Mouse (Mus musculus) neural tube, embryonic 15.5 days (tissue): ENCODE results near the gene Ubox5. TPM values are rescaled to one million over a fixed set of nuclear protein-coding genes. Genes with fewer than 3 reads are reported as not detected.

Experiments used
- ATAC-seq: fragments of 200-750 bp; cut with Nextera tagmentation; 2 replicates; pipeline ENCODE4 v1.8.0; 2017; ENCODE audit warnings: mild to moderate bottlenecking, moderate TSS enrichment, moderate library complexity; ENCODE audit not compliant: low FRiP score
- H3K27ac ChIP-seq: fragments of 300-500 bp; sonication (generic); replicated peaks from 2 replicates; pipeline ENCODE4 v1.5.1; 2015; ENCODE audit warnings: mild to moderate bottlenecking, inconsistent platforms
- H3K27me3 ChIP-seq: fragments of 300-500 bp; sonication (generic); replicated peaks from 2 replicates; pipeline ENCODE4 v1.6.1; 2015; ENCODE audit warnings: inconsistent platforms
- H3K36me3 ChIP-seq: fragments of 300-500 bp; sonication (generic); 2 replicates; pipeline ENCODE4 v1.6.1; 2015; ENCODE audit warnings: inconsistent platforms
- H3K4me1 ChIP-seq: fragments of 300-500 bp; sonication (generic); 2 replicates; pipeline ENCODE4 v1.6.1; 2015; ENCODE audit warnings: inconsistent platforms
- H3K4me2 ChIP-seq: fragments of 300-500 bp; sonication (generic); 2 replicates; pipeline ENCODE4 v1.6.1; 2015; ENCODE audit warnings: inconsistent platforms, mild to moderate bottlenecking, moderate library complexity
- H3K4me3 ChIP-seq: fragments of 300-500 bp; sonication (generic); replicated peaks from 2 replicates; pipeline ENCODE4 v1.5.1; 2015; ENCODE audit warnings: mild to moderate bottlenecking, inconsistent platforms
- H3K9ac ChIP-seq: fragments of 300-500 bp; sonication (generic); replicated peaks from 2 replicates; pipeline ENCODE4 v1.6.1; 2015; ENCODE audit warnings: mild to moderate bottlenecking, inconsistent platforms
- H3K9me3 ChIP-seq: fragments of 300-500 bp; sonication (generic); replicated peaks from 2 replicates; pipeline ENCODE4 v1.6.1; 2016; ENCODE audit warnings: inconsistent platforms
- WGBS: fragments of 180-500 bp; shearing (Covaris S2); methylation state at CpG from one replicate; pipeline ENCODE4 v1.1.7; 2015; ENCODE audit warnings: mixed read lengths; 5-methylcytosine and 5-hydroxymethylcytosine counted together
- polyA plus RNA-seq: library from polyadenylated mRNA; unstranded; fragments of >200 nt; fragmentation: Nextera tagmentation; extraction: Ambion mirVana; gene quantifications from 2 replicates; pipeline ENCODE4 v1.2.1, GENCODE M21; 2015

The Ubox5 gene
- polyA plus RNA-seq, 1 experiment from 2014 or later: 11.3 TPM

DNA sequence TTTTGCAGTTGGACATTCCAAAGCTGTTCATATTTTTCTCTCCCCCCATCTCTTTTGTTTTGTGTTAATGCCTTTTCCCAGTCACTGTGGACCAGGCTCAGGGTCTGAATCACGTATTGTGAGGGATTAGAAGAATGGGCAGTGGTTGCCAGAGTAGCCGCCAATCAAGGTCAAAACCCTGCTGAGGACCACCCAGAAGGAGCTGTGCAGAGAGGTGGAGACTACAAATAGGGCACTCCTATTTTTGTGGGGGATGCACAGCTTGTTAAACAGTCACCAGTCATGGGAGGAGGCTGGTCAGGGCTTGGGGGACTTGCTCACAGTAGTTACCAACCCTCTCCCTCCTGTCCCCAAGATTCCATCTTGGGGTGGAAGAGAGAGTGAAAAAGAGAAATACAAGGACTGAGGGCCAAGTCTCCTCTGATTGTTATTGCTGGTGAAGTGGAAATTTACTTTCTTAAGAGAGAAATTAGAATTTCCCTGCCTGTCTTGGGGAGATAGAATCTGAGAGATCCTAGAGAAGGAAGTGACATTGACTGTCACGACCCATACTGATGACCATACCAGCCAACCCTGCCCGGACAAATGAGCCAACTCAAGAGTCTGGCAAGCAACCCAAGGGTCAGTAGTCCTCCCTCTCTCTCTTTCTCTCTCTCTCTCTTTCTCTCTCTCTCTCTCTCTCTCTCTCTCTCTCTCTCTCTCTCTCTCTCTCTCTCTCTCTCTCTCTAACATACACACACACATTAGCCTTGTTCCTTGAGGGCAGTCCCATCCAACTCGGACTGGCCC lies 3.2 kb upstream of the Ubox5 start:
- no peak for ATAC-seq
- Histone ChIP-seq H3K4me2 (no peak overlapping the region), H3K27ac (no peak overlapping the region), H3K9ac (no peak overlapping the region), H3K4me1 (peaks cover 37% of the 10 kb centered on the region), H3K36me3 (peaks cover 20% of the 10 kb centered on the region), H3K27me3 (peaks cover 46% of the 10 kb centered on the region), H3K9me3 (no peaks in the 10 kb centered on the region), H3K4me3 (no peak overlapping the region)
- WGBS: 51% methylated on average over 5 of the region's 5 CpGs

DNA sequence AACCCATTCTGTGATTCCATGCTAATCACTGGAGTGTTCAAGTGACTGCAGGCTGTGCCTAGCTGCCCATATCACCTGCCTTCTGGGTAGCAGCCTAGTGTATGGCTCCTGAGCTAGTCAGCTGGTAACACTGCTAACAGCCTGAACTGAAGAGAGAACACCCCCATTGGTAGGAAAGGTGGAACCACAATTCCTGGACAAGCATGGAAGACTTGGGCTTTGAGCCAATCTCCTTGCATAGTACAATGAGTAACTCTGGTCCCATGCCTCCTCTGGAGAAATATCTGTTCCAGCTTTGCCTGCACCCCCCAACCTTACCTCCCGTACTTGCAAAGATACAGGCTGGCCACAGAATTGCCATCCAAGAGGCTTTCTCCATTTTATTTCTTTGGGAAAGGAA lies 2.6 kb upstream of the Ubox5 start:
- 68% methylated on average over 1 of the region's 1 CpGs for WGBS
- H3K27ac ChIP-seq: no peak overlapping the region

DNA sequence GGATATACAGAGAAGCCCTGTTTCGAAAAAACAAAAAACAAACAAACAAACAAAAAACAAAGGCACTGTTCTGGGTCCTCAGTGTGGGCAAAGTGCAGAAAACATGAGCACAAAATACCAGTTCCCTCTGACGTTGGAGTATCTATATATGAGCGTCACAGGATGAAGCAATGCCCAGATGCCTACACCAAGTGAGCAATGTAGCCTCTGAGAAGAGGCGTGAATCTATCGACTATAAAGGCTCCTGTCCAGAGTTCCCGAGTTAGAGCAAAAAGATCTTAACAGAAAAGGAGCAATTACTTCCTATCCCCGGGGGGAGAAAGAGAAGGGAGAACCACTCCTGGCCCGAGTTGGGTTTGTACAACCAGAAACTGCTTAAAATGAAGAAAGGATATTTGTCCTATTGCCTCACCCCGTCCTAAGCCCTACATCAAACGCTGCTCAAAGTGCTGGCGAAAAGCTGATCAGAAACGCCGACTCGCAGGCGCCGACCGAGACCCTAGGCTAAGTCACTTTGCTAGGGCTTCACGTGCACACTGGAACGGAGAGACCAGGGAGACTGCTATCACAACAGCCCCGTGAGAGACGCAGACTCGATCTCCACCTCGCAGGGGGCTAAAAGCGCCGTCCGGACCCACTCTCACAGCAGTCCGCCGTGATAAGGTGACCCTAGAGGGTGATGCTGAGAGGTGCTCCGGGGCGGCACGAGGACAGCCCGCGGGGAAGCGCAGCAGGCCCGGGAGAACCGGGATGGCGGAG lies 579 bp downstream of the Ubox5 start:
- Histone ChIP-seq H3K4me2 (peak overlapping the region; percentile 91), H3K4me3 (peak overlapping the region; percentile 80), H3K27me3 (peaks cover 8% of the 10 kb centered on the region), H3K36me3 (peaks cover 22% of the 10 kb centered on the region), H3K4me1 (peaks cover 16% of the 10 kb centered on the region), H3K9ac (peak overlapping the region; percentile 81), H3K9me3 (no peaks in the 10 kb centered on the region), H3K27ac (peak overlapping the region; percentile 80)
- 3% methylated on average over 37 of the region's 37 CpGs for WGBS
- ATAC-seq: peak; percentile 60

More for the DNA sequence above, 2.6 kb upstream of the Ubox5 start:
- Histone ChIP-seq H3K27me3 (peaks cover 40% of the 10 kb centered on the region), H3K36me3 (peaks cover 24% of the 10 kb centered on the region), H3K9me3 (no peaks in the 10 kb centered on the region), H3K4me1 (peaks cover 36% of the 10 kb centered on the region), H3K9ac (no peak overlapping the region), H3K4me2 (no peak overlapping the region), H3K4me3 (no peak overlapping the region)
- no peak for ATAC-seq

DNA sequence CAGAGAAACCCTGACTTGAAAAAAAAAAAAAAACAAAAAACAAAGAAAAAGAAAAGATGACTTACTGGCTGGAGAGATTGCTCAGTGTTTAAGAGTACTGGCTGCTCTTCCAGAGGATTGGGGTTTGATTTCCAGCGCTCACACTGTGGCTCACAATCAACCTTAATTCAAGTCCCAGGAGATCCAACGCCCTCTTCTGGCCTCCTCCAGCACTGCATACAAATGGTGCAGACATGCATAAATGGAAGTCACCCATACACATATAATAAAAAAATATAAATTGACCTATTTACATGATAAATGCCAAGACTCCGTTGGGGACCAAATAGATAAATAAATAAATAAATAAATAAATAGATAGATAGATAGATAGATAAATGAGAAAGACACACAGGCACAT lies 1.4 kb downstream of the Ubox5 start:
- H3K27ac ChIP-seq: no peak overlapping the region
- H3K4me1 ChIP-seq: peaks cover 14% of the 10 kb centered on the region
- no peaks in the 10 kb centered on the region for H3K27me3 ChIP-seq
- 61% methylated on average over 3 of the region's 3 CpGs for WGBS
- peak overlapping the region; percentile 91 for H3K4me2 ChIP-seq
- H3K9me3 ChIP-seq: no peaks in the 10 kb centered on the region
- H3K4me3 ChIP-seq: peak overlapping the region; percentile 80
- H3K9ac ChIP-seq: no peak overlapping the region
- ATAC-seq: no peak
- peaks cover 24% of the 10 kb centered on the region for H3K36me3 ChIP-seq

DNA sequence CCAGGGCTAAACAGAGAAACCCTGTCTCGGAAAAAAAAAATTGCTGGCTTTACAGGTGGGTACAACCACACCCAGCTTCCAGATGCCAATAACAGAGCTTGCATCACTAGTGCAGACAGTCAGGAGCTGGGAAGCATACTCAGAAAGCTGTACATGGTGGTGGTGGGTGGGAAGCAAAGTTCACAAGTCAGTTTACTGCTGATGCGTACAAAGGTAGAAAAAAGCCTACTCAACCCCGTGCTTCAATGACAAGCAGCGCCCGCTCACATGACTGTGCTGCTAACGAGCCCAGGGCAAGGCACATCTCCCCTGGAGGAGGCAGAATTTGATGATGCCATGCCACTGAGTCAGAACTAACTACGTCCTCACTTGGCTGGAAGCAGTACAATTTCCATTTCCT lies 10.9 kb downstream of the Ubox5 start:
- no peaks in the 10 kb centered on the region for H3K27me3 ChIP-seq
- no peaks in the 10 kb centered on the region for H3K4me1 ChIP-seq
- WGBS: 95% methylated on average over 7 of the region's 7 CpGs
- no peak overlapping the region for H3K9ac ChIP-seq
- no peak overlapping the region for H3K4me2 ChIP-seq
- H3K27ac ChIP-seq: no peak overlapping the region
- H3K36me3 ChIP-seq: peaks cover 46% of the 10 kb centered on the region
- H3K4me3 ChIP-seq: no peak overlapping the region
- H3K9me3 ChIP-seq: no peaks in the 10 kb centered on the region
- ATAC-seq: no peak

DNA sequence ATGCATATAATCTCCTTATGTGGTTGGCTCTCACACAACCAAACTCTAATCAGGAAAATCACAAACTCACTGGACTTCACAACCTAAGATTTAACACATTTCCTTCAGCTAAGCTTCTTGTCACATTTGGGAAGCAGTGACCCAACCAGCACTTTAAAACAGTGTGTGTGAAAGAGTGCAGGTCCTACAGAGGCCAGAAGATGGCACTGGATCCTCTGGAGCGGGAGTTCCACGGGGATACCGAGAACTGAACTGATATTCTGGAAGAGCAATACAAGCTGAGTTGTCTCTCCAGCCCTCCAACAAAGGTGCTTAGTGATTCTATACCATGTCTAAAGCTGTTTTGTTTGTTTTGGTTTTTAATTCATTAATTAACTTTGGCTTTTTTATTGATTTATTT lies 16.7 kb downstream of the Ubox5 start:
- Histone ChIP-seq H3K9ac (no peak overlapping the region), H3K27ac (no peak overlapping the region), H3K27me3 (no peaks in the 10 kb centered on the region), H3K4me3 (no peak overlapping the region), H3K36me3 (peaks cover 29% of the 10 kb centered on the region), H3K4me1 (no peaks in the 10 kb centered on the region), H3K9me3 (no peaks in the 10 kb centered on the region), H3K4me2 (no peak overlapping the region)
- WGBS: 67% methylated on average over 3 of the region's 3 CpGs
- no peak for ATAC-seq

DNA sequence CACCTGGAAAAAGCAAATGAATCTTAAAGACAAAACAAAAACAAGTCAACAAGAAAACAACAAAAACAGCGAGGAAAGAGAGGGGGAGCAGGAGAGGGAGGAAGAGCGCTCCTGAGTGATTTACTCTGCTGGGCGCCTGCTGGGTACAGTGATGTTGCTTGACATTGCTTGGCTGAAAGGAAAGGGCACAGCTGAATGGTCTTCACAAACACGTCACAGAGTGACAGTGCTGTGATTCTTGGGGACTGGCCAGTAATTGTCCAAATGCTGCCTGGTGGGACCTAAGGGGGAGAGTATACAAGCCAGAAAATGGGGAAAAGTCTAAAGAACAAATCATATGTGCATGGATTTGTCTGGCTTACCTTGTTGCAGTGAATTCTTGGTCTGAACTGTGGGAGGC lies 27.6 kb downstream of the Ubox5 start:
- WGBS: 83% methylated on average over 4 of the region's 4 CpGs
- no peaks in the 10 kb centered on the region for H3K27me3 ChIP-seq

DNA sequence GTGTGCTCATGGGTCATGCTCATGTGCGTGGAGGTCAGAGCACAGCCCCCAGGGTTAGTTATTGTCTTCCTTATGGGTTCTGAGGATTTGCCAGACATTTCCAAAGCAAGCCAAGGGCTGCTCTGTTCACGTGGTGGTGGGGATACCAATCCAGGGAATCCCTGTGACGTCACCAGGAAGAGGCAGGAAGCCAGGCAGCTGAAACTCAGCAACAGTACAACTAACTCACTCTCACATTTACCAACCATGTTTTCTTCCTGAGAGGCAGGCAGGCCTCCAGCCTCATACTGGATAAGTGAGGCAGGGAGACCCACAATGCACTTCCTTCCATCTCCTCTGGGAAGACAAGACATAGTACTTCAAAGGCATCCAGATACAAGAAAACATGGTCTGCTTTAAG lies 31.4 kb downstream of the Ubox5 start:
- no peak overlapping the region for H3K4me2 ChIP-seq
- peaks cover 64% of the 10 kb centered on the region for H3K36me3 ChIP-seq

More for the DNA sequence above, 27.6 kb downstream of the Ubox5 start:
- no peak for ATAC-seq
- Histone ChIP-seq H3K4me3 (no peak overlapping the region), H3K36me3 (peaks cover 53% of the 10 kb centered on the region), H3K27ac (no peak overlapping the region), H3K4me2 (no peak overlapping the region), H3K4me1 (no peaks in the 10 kb centered on the region), H3K9ac (no peak overlapping the region), H3K9me3 (no peaks in the 10 kb centered on the region)

DNA sequence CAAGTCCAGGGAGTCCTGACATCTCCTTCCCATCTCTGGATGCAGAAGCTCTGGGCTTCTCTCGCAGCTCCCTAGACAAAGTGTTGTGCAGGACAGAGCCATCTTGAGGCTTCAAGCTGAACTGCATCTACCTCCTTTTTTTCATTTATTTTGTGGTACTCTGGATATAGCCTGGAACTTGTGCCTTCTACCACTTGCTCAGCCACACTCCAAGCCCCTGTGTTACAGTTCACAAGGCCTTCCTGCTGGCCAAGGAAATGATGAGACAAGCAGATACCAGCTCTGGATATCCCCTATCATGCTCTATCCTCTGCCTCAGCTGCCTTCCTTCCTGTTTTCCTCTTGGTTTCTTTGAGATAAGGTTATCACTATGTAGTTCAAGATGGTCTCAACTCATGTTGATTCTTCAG lies 32.2 kb downstream of the Ubox5 start:
- Histone ChIP-seq H3K9me3 (no peaks in the 10 kb centered on the region), H3K4me2 (no peak overlapping the region), H3K4me3 (no peak overlapping the region), H3K27me3 (no peaks in the 10 kb centered on the region), H3K36me3 (peaks cover 56% of the 10 kb centered on the region), H3K9ac (no peak overlapping the region), H3K4me1 (no peaks in the 10 kb centered on the region), H3K27ac (no peak overlapping the region)
- 9% methylated on average over 1 of the region's 1 CpGs for WGBS
- peak; percentile 63; the same call in 1 of the 2 replicates for ATAC-seq

More for the DNA sequence above, 31.4 kb downstream of the Ubox5 start:
- Histone ChIP-seq H3K9me3 (no peaks in the 10 kb centered on the region), H3K9ac (no peak overlapping the region), H3K4me1 (no peaks in the 10 kb centered on the region), H3K4me3 (no peak overlapping the region), H3K27ac (no peak overlapping the region), H3K27me3 (no peaks in the 10 kb centered on the region)
- ATAC-seq: no peak
- WGBS: 69% methylated on average over 3 of the region's 3 CpGs

DNA sequence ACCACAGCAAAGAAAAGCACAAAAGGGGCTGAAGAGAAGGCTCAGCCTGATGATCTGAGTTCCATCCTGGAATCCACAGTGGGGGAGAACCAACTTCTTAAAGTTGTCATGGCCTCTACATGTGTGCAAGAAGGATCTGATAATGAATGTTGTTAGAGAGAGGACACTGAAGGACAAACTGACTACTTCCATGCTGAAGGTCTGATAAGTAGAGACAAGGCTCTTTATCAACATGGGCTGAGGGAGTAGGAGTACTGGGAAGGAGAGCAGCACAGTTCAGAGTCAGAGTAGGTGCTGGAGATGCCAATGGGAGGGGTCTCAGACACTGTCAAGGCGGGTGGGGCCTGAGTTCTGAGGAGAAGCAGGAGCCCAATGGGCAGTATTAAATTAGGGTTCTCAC lies 34.2 kb downstream of the Ubox5 start:
- no peak overlapping the region for H3K4me2 ChIP-seq
- H3K36me3 ChIP-seq: peaks cover 55% of the 10 kb centered on the region
- WGBS: 92% methylated on average over 1 of the region's 1 CpGs

DNA sequence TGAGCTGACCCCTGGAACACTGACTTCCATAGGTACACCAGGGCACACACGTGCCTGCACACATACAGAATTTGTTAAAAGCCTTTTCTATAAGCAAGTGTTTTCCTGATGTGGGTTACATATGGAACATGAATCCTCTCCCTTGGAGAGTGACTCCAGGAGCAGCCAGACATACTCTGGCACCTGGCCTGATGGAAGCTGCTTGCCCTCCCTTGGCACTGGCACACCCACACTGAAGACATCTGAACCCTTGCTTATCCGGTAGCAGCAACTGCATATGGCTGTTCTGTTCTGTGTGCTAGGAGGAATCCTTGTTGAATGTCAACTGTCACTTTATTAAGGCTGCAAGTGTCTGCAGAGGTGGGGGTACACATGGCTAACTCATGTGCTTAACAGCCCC lies 38.8 kb downstream of the Ubox5 start:
- H3K4me3 ChIP-seq: no peak overlapping the region
- peaks cover 29% of the 10 kb centered on the region for H3K36me3 ChIP-seq
- H3K27me3 ChIP-seq: no peaks in the 10 kb centered on the region
- H3K4me1 ChIP-seq: no peaks in the 10 kb centered on the region
- no peaks in the 10 kb centered on the region for H3K9me3 ChIP-seq
- H3K4me2 ChIP-seq: no peak overlapping the region
- 97% methylated on average over 2 of the region's 2 CpGs for WGBS
- no peak overlapping the region for H3K27ac ChIP-seq
- no peak overlapping the region for H3K9ac ChIP-seq
- ATAC-seq: no peak

More for the DNA sequence above, 34.2 kb downstream of the Ubox5 start:
- no peak for ATAC-seq
- Histone ChIP-seq H3K4me1 (no peaks in the 10 kb centered on the region), H3K9me3 (no peaks in the 10 kb centered on the region), H3K4me3 (no peak overlapping the region), H3K27me3 (no peaks in the 10 kb centered on the region), H3K27ac (no peak overlapping the region), H3K9ac (no peak overlapping the region)

DNA sequence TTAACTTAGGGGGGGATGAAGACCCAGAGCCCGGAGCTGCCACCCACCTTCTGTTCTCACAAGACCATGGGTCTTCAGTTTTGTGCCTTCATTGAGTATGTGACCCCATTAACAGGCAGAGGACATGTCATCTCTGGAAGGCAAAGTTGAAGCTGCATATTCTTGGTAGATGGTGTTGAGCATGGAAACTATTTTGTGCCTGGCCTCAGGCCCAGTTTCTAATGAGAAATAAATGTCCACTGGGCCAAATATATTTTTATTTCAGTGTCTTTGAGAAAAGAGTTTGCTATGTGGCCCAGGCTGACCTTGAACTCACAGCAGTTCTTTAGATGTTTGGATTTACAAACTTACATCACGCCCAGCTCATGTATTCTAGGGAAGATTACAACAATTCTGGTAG lies 40.1 kb downstream of the Ubox5 start:
- Histone ChIP-seq H3K4me2 (no peak overlapping the region), H3K4me1 (no peaks in the 10 kb centered on the region), H3K27me3 (no peaks in the 10 kb centered on the region), H3K27ac (no peak overlapping the region), H3K4me3 (no peak overlapping the region), H3K36me3 (peaks cover 20% of the 10 kb centered on the region), H3K9me3 (no peaks in the 10 kb centered on the region), H3K9ac (no peak overlapping the region)
- 94% methylated on average over 2 of the region's 2 CpGs for WGBS
- no peak for ATAC-seq
